Mouse (Mus musculus): ENCODE data around the gene Mepe. TPM values are rescaled to one million over a fixed set of nuclear protein-coding genes. Genes with fewer than 3 reads are reported as not detected.

The Mepe gene
- total RNA-seq (2014; rRNA removed) = not detected in 2 replicates
- not detected in 2 replicates for polyA plus RNA-seq (2015; fragmentation: Nextera tagmentation; extraction: Ambion mirVana)

- ATAC-seq (no peak), DNase-seq (ENCODE audit: low spot score) (no peak)
- Histone ChIP-seq H3K27ac (no peak within 1 kb of the TSS), H3K9ac (replicated peaks; ENCODE audit: low read length) (no peak within 1 kb of the TSS), H3K9me3 (ENCODE audit: low read length) (no peaks in the 10 kb centered on the region), H3K4me2 (ENCODE audit: low read depth, low read length) (no peak within 1 kb of the TSS), H3K36me3 (ENCODE audit: insufficient read depth, low read length) (no peaks in the 10 kb centered on the region), H3K27me3 (ENCODE audit: insufficient read depth, low read length) (no peaks in the 10 kb centered on the region), H3K4me1 (ENCODE audit: insufficient read depth, low read length) (no peaks in the 10 kb centered on the region), H3K4me3 (ENCODE audit: low read length) (no peak within 1 kb of the TSS)
- 78% methylated on average over 6 of the region's 6 CpGs for WGBS
- TF ChIP-seq CTCF (IDR thresholded peaks at IDR 0.05; ENCODE audit: low read depth) = no peak
These were observed at the start of gene Mepe for GRCm38 (mm10) chr5:104325029-104325428. Mepe (plus strand) TSS chr5:104325329.

GRCm38 (mm10) chr5:104294201-104294600 is 30.9 kb upstream of the Mepe start:
- H3K9me3 ChIP-seq (ENCODE audit: low read length) = no peaks in the 10 kb centered on the region
- H3K4me3 ChIP-seq (ENCODE audit: low read length) = no peak overlapping the region
- ATAC-seq (no peak), DNase-seq (ENCODE audit: low spot score) (no peak)
- no peaks in the 10 kb centered on the region for H3K4me1 ChIP-seq (ENCODE audit: insufficient read depth, low read length)
- H3K4me2 ChIP-seq (ENCODE audit: low read depth, low read length) = no peak overlapping the region
- no peak overlapping the region for H3K27ac ChIP-seq
- H3K9ac ChIP-seq (replicated peaks; ENCODE audit: low read length) = no peak overlapping the region
- TF ChIP-seq CTCF (IDR thresholded peaks at IDR 0.05; ENCODE audit: low read depth) = no peak
- no peaks in the 10 kb centered on the region for H3K27me3 ChIP-seq (ENCODE audit: insufficient read depth, low read length)
- H3K36me3 ChIP-seq (ENCODE audit: insufficient read depth, low read length) = no peaks in the 10 kb centered on the region
- WGBS = 73% methylated on average over 6 of the region's 6 CpGs

GRCm38 (mm10) chr5:104298994-104299393 is 26.1 kb upstream of the Mepe start, which contains the start of gene Ibsp:
Ibsp (plus strand) TSS chr5:104299171.
- DNase-seq (ENCODE audit: low spot score) = no peak
- 48% methylated on average over 6 of the region's 6 CpGs for WGBS

GRCm38 (mm10) chr5:104314073-104314472 is 11.1 kb upstream of the Mepe start:
- DNase-seq (ENCODE audit: low spot score) (no peak), ATAC-seq (no peak)
- 53% methylated on average over 1 of the region's 1 CpGs for WGBS
- H3K36me3 ChIP-seq (ENCODE audit: insufficient read depth, low read length) = no peaks in the 10 kb centered on the region
- H3K4me2 ChIP-seq (ENCODE audit: low read depth, low read length) = no peak overlapping the region
- H3K4me1 ChIP-seq (ENCODE audit: insufficient read depth, low read length) = no peaks in the 10 kb centered on the region
- H3K27ac ChIP-seq = no peak overlapping the region
- H3K9me3 ChIP-seq (ENCODE audit: low read length) = no peaks in the 10 kb centered on the region
- no peak for TF ChIP-seq CTCF (IDR thresholded peaks at IDR 0.05; ENCODE audit: low read depth)
- H3K27me3 ChIP-seq (ENCODE audit: insufficient read depth, low read length) = no peaks in the 10 kb centered on the region
- H3K4me3 ChIP-seq (ENCODE audit: low read length) = no peak overlapping the region
- H3K9ac ChIP-seq (replicated peaks; ENCODE audit: low read length) = no peak overlapping the region

More at GRCm38 (mm10) chr5:104298994-104299393, 26.1 kb upstream of the Mepe start, which contains the start of gene Ibsp:
- Histone ChIP-seq H3K27me3 (ENCODE audit: insufficient read depth, low read length) (no peaks in the 10 kb centered on the region), H3K27ac (no peak within 1 kb of the TSS), H3K9me3 (ENCODE audit: low read length) (no peaks in the 10 kb centered on the region), H3K4me1 (ENCODE audit: insufficient read depth, low read length) (no peaks in the 10 kb centered on the region), H3K4me2 (ENCODE audit: low read depth, low read length) (no peak within 1 kb of the TSS), H3K4me3 (ENCODE audit: low read length) (no peak within 1 kb of the TSS), H3K36me3 (ENCODE audit: insufficient read depth, low read length) (no peaks in the 10 kb centered on the region), H3K9ac (replicated peaks; ENCODE audit: low read length) (no peak within 1 kb of the TSS)
- no peak for TF ChIP-seq CTCF (IDR thresholded peaks at IDR 0.05; ENCODE audit: low read depth)
- no peak for ATAC-seq

- H3K27me3 ChIP-seq (ENCODE audit: insufficient read depth, low read length) = no peaks in the 10 kb centered on the region
- no peak overlapping the region for H3K4me3 ChIP-seq (ENCODE audit: low read length)
- H3K4me2 ChIP-seq (ENCODE audit: low read depth, low read length) = no peak overlapping the region
- no peak overlapping the region for H3K9ac ChIP-seq (replicated peaks; ENCODE audit: low read length)
- 80% methylated on average over 4 of the region's 4 CpGs for WGBS
- H3K27ac ChIP-seq = no peak overlapping the region
- H3K4me1 ChIP-seq (ENCODE audit: insufficient read depth, low read length) = no peaks in the 10 kb centered on the region
- no peaks in the 10 kb centered on the region for H3K9me3 ChIP-seq (ENCODE audit: low read length)
- ATAC-seq (no peak), DNase-seq (ENCODE audit: low spot score) (no peak)
- TF ChIP-seq CTCF (IDR thresholded peaks at IDR 0.05; ENCODE audit: low read depth) = no peak
- H3K36me3 ChIP-seq (ENCODE audit: insufficient read depth, low read length) = no peaks in the 10 kb centered on the region
These were observed 1.8 kb downstream of the Mepe start for GRCm38 (mm10) chr5:104326884-104327283.

GRCm38 (mm10) chr5:104327389-104327788 is 2.3 kb downstream of the Mepe start:
- H3K4me3 ChIP-seq (ENCODE audit: low read length) = no peak overlapping the region
- H3K36me3 ChIP-seq (ENCODE audit: insufficient read depth, low read length) = no peaks in the 10 kb centered on the region
- no peak overlapping the region for H3K9ac ChIP-seq (replicated peaks; ENCODE audit: low read length)
- 82% methylated on average over 8 of the region's 8 CpGs for WGBS
- no peaks in the 10 kb centered on the region for H3K9me3 ChIP-seq (ENCODE audit: low read length)
- no peaks in the 10 kb centered on the region for H3K27me3 ChIP-seq (ENCODE audit: insufficient read depth, low read length)
- DNase-seq (ENCODE audit: low spot score) (no peak), ATAC-seq (no peak)
- H3K4me2 ChIP-seq (ENCODE audit: low read depth, low read length) = no peak overlapping the region
- no peak for TF ChIP-seq CTCF (IDR thresholded peaks at IDR 0.05; ENCODE audit: low read depth)
- no peak overlapping the region for H3K27ac ChIP-seq
- H3K4me1 ChIP-seq (ENCODE audit: insufficient read depth, low read length) = no peaks in the 10 kb centered on the region

GRCm38 (mm10) chr5:104327876-104328275 is 2.7 kb downstream of the Mepe start:
- Histone ChIP-seq H3K36me3 (ENCODE audit: insufficient read depth, low read length) (no peaks in the 10 kb centered on the region), H3K27ac (no peak overlapping the region), H3K9me3 (ENCODE audit: low read length) (no peaks in the 10 kb centered on the region), H3K4me2 (ENCODE audit: low read depth, low read length) (no peak overlapping the region), H3K4me1 (ENCODE audit: insufficient read depth, low read length) (no peaks in the 10 kb centered on the region), H3K4me3 (ENCODE audit: low read length) (no peak overlapping the region), H3K9ac (replicated peaks; ENCODE audit: low read length) (no peak overlapping the region), H3K27me3 (ENCODE audit: insufficient read depth, low read length) (no peaks in the 10 kb centered on the region)
- TF ChIP-seq CTCF (IDR thresholded peaks at IDR 0.05; ENCODE audit: low read depth) = no peak
- ATAC-seq (no peak; the same call in 1 of the 2 replicates), DNase-seq (ENCODE audit: low spot score) (no peak)

Data from hindbrain, postnatal 0 days (tissue).